ENCODE assay signal across 8 mouse cellular contexts in the genomic region with DNA sequence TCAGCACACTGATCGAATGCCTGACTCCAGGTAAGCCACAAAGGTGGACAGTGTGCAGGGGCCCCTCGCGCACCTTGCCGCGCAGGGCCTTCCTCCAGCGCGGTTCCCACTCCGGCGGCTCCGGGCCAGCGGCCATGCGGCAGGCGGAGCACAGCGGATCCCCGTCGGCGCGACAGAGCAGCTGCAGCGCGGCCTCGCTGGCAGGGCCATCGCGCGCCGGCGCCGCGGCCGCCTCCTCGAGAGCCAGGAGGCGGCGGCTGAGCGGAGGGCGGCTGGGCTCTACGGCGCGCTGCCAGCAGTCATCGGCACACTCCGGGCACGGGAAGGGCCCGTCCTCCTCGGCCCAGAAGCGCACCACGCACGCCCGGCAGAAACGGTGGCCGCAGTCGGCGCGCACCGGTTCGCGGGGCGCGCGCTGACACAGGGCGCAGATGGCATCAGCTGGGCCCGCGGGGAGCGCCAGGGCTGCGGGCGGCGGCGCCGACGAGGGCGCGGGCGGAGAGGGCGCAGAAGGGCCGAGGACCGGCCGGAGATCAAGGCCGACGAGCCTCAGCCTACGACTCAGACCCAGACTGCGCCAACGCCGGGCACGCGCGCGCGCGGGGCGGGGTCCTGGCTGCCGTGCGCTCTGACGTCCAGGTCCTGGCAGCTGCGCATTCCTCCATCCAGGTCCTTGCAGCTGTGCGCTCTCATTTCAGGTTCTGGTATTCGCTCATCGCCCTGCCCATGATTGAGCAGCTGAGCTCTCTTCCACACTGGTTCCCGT. TPM values are rescaled to one million over a fixed set of nuclear protein-coding genes. Genes with fewer than 3 reads are reported as not detected.
DNase-seq lines count a peak whose midpoint lies in the region; ATAC-seq and TF ChIP-seq lines count a peak whose summit lies in the region.

Gene Rnf187, minus strand, starts transcription at position 595 of the 766 bp plus-strand sequence.

- intact Hi-C loops in heart, adult 2 months (cut with DNase I) = loop anchor here (2.0 kb wide), 1 partner anchor 14 kb away; no protein-coding TSS in a partner anchor

- H3K27ac ChIP-seq in embryonic facial prominence, embryonic 13.5 days = peak within 1 kb of the TSS; percentile 94
- peak within 1 kb of the TSS; percentile 90 for H3K27ac ChIP-seq in heart, adult 2 months
- peak within 1 kb of the TSS; percentile 78 for H3K27ac ChIP-seq in limb, embryonic 14.5 days (replicated peaks; ENCODE audit: low read depth, low read length)
- peak within 1 kb of the TSS; percentile 93 for H3K27ac ChIP-seq in midbrain, postnatal 0 days (ENCODE audit: low read depth, low read length)

- under 1% methylated on average over 92 of the region's 95 CpGs for WGBS in embryonic facial prominence, embryonic 13.5 days
- WGBS in heart, adult 2 months = under 1% methylated on average over 95 of the region's 95 CpGs
- WGBS in limb, embryonic 14.5 days = under 1% methylated on average over 59 of the region's 95 CpGs
- under 1% methylated on average over 59 of the region's 95 CpGs for WGBS in midbrain, postnatal 0 days

- no peaks in the 10 kb centered on the region for H3K9me3 ChIP-seq in embryonic facial prominence, embryonic 13.5 days
- H3K9me3 ChIP-seq in limb, embryonic 14.5 days (ENCODE audit: control insufficient read depth, low read length) = no peaks in the 10 kb centered on the region
- H3K9me3 ChIP-seq in midbrain, postnatal 0 days (ENCODE audit: low read length) = no peaks in the 10 kb centered on the region

- H3K4me1 ChIP-seq in embryonic facial prominence, embryonic 13.5 days = peaks cover 14% of the 10 kb centered on the region
- peaks cover 7% of the 10 kb centered on the region for H3K4me1 ChIP-seq in heart, adult 2 months (ENCODE audit: control insufficient read depth, insufficient read depth, low read length)
- peaks cover 12% of the 10 kb centered on the region for H3K4me1 ChIP-seq in limb, embryonic 14.5 days (ENCODE audit: control insufficient read depth, insufficient read depth, low read length)
- H3K4me1 ChIP-seq in midbrain, postnatal 0 days (ENCODE audit: insufficient read depth, low read length) = peaks cover 10% of the 10 kb centered on the region

- peak within 1 kb of the TSS; percentile 98 for H3K9ac ChIP-seq in embryonic facial prominence, embryonic 13.5 days
- H3K9ac ChIP-seq in heart, adult 2 months (ENCODE audit: low read depth, low read length) = peak within 1 kb of the TSS; percentile 92
- H3K9ac ChIP-seq in limb, embryonic 14.5 days (ENCODE audit: low read depth, low read length, severe bottlenecking) = peak within 1 kb of the TSS; percentile 94
- H3K9ac ChIP-seq in midbrain, postnatal 0 days (replicated peaks; ENCODE audit: low read length, poor library complexity, severe bottlenecking) = peak within 1 kb of the TSS; percentile 97

- no peaks in the 10 kb centered on the region for H3K27me3 ChIP-seq in embryonic facial prominence, embryonic 13.5 days
- no peaks in the 10 kb centered on the region for H3K27me3 ChIP-seq in heart, adult 2 months (ENCODE audit: control insufficient read depth, insufficient read depth, low read length)
- no peaks in the 10 kb centered on the region for H3K27me3 ChIP-seq in limb, embryonic 14.5 days (ENCODE audit: control insufficient read depth, insufficient read depth, low read length)
- no peaks in the 10 kb centered on the region for H3K27me3 ChIP-seq in midbrain, postnatal 0 days (ENCODE audit: insufficient read depth, low read length)

- peak within 1 kb of the TSS; percentile 93 for H3K4me3 ChIP-seq in embryonic facial prominence, embryonic 13.5 days
- peak within 1 kb of the TSS; percentile 69 for H3K4me3 ChIP-seq in heart, adult 2 months
- H3K4me3 ChIP-seq in limb, embryonic 14.5 days (replicated peaks; ENCODE audit: low read length) = peak within 1 kb of the TSS; percentile 84
- peak within 1 kb of the TSS; percentile 98 for H3K4me3 ChIP-seq in midbrain, postnatal 0 days (ENCODE audit: low read depth, low read length)

- TF ChIP-seq POLR2A in heart, adult 2 months (IDR thresholded peaks at IDR 0.05; ENCODE audit: insufficient read depth, low read depth, low read length) = peak; percentile 82
- TF ChIP-seq POLR2A in limb, embryonic 14.5 days (IDR thresholded peaks at IDR 0.05; ENCODE audit: borderline replicate concordance, extremely low read depth, insufficient read depth, insufficient read length) = 0 out of 2 replicates have a peak, but pooled peaks have one; percentile 61

- peak; percentile 96 for DNase-seq in 3134 (ENCODE audit: extremely low read depth, insufficient read length, low spot score)
- peak; percentile 95 to 96 for DNase-seq in adrenal gland, postnatal 36 days
- DNase-seq in heart, adult 2 months = peak; percentile 94 to 95
- DNase-seq in kidney, adult 9 months = peak; percentile 95
- peak; percentile 92 for DNase-seq in limb, embryonic 14.5 days (ENCODE audit: low spot score)
- peak; percentile 97 for DNase-seq in midbrain, postnatal 0 days (ENCODE audit: low spot score)
- peak; percentile 82 to 87 for DNase-seq in spleen, postnatal 14 days (ENCODE audit: low spot score in 2 of 2)

- no peaks in the 10 kb centered on the region for H3K79me2 ChIP-seq in heart, adult 2 months (replicated peaks; ENCODE audit: control insufficient read depth, insufficient read depth, low read length)

- ATAC-seq in embryonic facial prominence, embryonic 13.5 days (ENCODE audit: insufficient number of reproducible peaks, insufficient read depth, low FRiP score, low TSS enrichment, low read depth) = peak; percentile 90
- ATAC-seq in limb, embryonic 14.5 days (ENCODE audit: low FRiP score, low read depth) = peak; percentile 98
- peak; percentile 97 for ATAC-seq in midbrain, postnatal 0 days (ENCODE audit: low FRiP score)

- peaks cover 32% of the 10 kb centered on the region for H3K36me3 ChIP-seq in embryonic facial prominence, embryonic 13.5 days
- H3K36me3 ChIP-seq in heart, adult 2 months (ENCODE audit: control insufficient read depth, insufficient read depth, low read length) = peaks cover 6% of the 10 kb centered on the region
- H3K36me3 ChIP-seq in limb, embryonic 14.5 days (ENCODE audit: control insufficient read depth, insufficient read depth, low read length) = peaks cover 35% of the 10 kb centered on the region
- H3K36me3 ChIP-seq in midbrain, postnatal 0 days (ENCODE audit: insufficient read depth, low read length) = peaks cover 26% of the 10 kb centered on the region

- no peak for TF ChIP-seq CTCF in heart, adult 2 months (IDR thresholded peaks at IDR 0.05)
- TF ChIP-seq CTCF in midbrain, postnatal 0 days (IDR thresholded peaks at IDR 0.05) = no peak

- peak; percentile 72; the same call in 1 of the 2 replicates for TF ChIP-seq EP300 in heart, adult 2 months (IDR thresholded peaks at IDR 0.05; ENCODE audit: insufficient read depth, low read depth, low read length)

- H3K4me2 ChIP-seq in embryonic facial prominence, embryonic 13.5 days = peak within 1 kb of the TSS; percentile 76
- peak within 1 kb of the TSS; percentile 70 for H3K4me2 ChIP-seq in limb, embryonic 14.5 days (replicated peaks; ENCODE audit: low read depth, low read length, severe bottlenecking)
- H3K4me2 ChIP-seq in midbrain, postnatal 0 days (ENCODE audit: low read depth, low read length, poor library complexity, severe bottlenecking) = peak within 1 kb of the TSS; percentile 85

RNA-seq across cellular contexts. Expression of gene Rnf187, which starts in this region (rescaled TPM):
- total RNA-seq in adrenal gland, postnatal 36 days (2021) = 100 to 1,000 TPM; 173 to 181 TPM
- 254 and 255 TPM in 2 replicates for polyA plus RNA-seq in embryonic facial prominence, embryonic 13.5 days (2015; fragmentation: Nextera tagmentation; extraction: Ambion mirVana)
- 100 to 1,000 TPM; 164 to 177 TPM for total RNA-seq in heart, adult 2 months (2021)
- 182 and 190 TPM in 2 replicates for polyA plus RNA-seq in heart, adult 2 months (2012; rRNA removed)
- polyA plus RNA-seq in limb, embryonic 14.5 days (2012; rRNA removed) = 248 and 327 TPM in 2 replicates
- 284 and 312 TPM in 2 replicates for polyA plus RNA-seq in limb, embryonic 14.5 days (2014; fragmentation: Nextera tagmentation; extraction: Ambion mirVana)
- total RNA-seq in midbrain, postnatal 0 days (2014; rRNA removed) = 925 and 964 TPM in 2 replicates
- polyA plus RNA-seq in midbrain, postnatal 0 days (2015; fragmentation: Nextera tagmentation; extraction: Ambion mirVana) = 700 and 703 TPM in 2 replicates

Comparison
In these comparisons a context has a peak if more than half of its experiments do, and no peak if none do; other contexts are left out.
1. Peak in every context shown above with its lines: DNase-seq, ATAC-seq, H3K4me3 ChIP-seq and H3K27ac ChIP-seq.